9 mouse cellular contexts compared by ENCODE assay signal in genomic region chr12:108216611-108217370, GRCm38 (mm10). TPM values are rescaled to one million over a fixed set of nuclear protein-coding genes. Genes with fewer than 3 reads are reported as not detected.
DNase-seq lines count a peak whose midpoint lies in the region; ATAC-seq and TF ChIP-seq lines count a peak whose summit lies in the region.
"Had no signal": no experiment of that assay in that cellular context is flagged by ENCODE, and none has a peak within 500 bp of the region (broad histone marks: within the 10 kb centered on the region; RNA-seq: fewer than 3 reads in every experiment).

No protein-coding gene starts in this region.

- TF ChIP-seq CTCF in heart, adult 2 months (IDR thresholded peaks at IDR 0.05): no peak

- peaks cover 93% of the 10 kb centered on the region for H3K4me1 ChIP-seq in heart, embryonic 10.5 days
- H3K4me1 ChIP-seq in heart, adult 2 months (ENCODE audit: control insufficient read depth, insufficient read depth, low read length): peaks cover 3% of the 10 kb centered on the region; the same call in 1 of the 2 replicates
- H3K4me1 ChIP-seq in forebrain, embryonic 13.5 days: peaks cover 90% of the 10 kb centered on the region
- peaks cover 46% of the 10 kb centered on the region for H3K4me1 ChIP-seq in intestine, embryonic 16.5 days (ENCODE audit: control insufficient read depth, insufficient read depth, low read length)
- H3K4me1 ChIP-seq in neural tube, embryonic 14.5 days (ENCODE audit: control insufficient read depth, insufficient read depth, low read length): peaks cover 82% of the 10 kb centered on the region
- H3K4me1 ChIP-seq in liver, embryonic 11.5 days (replicated peaks; ENCODE audit: control insufficient read depth, insufficient read depth, low read length): peaks cover 30% of the 10 kb centered on the region

- no peaks in the 10 kb centered on the region for H3K27me3 ChIP-seq in heart, embryonic 10.5 days (ENCODE audit: insufficient read depth, poor library complexity, severe bottlenecking)
- H3K27me3 ChIP-seq in heart, adult 2 months (ENCODE audit: control insufficient read depth, insufficient read depth, low read length): no peaks in the 10 kb centered on the region
- H3K27me3 ChIP-seq in forebrain, embryonic 13.5 days: peaks cover 13% of the 10 kb centered on the region; the same call in 1 of the 2 replicates
- no peaks in the 10 kb centered on the region for H3K27me3 ChIP-seq in intestine, embryonic 16.5 days (replicated peaks; ENCODE audit: control insufficient read depth, insufficient read depth, low read length)
- no peaks in the 10 kb centered on the region for H3K27me3 ChIP-seq in neural tube, embryonic 14.5 days (ENCODE audit: control insufficient read depth, insufficient read depth, low read length)
- no peaks in the 10 kb centered on the region for H3K27me3 ChIP-seq in liver, embryonic 11.5 days (replicated peaks; ENCODE audit: control insufficient read depth, insufficient read depth, low read length)

- WGBS in heart, embryonic 10.5 days: 81% methylated on average over 11 of the region's 11 CpGs
- WGBS in heart, adult 2 months: 86% methylated on average over 11 of the region's 11 CpGs
- WGBS in forebrain, embryonic 13.5 days: 55% methylated on average over 11 of the region's 11 CpGs
- WGBS in intestine, embryonic 16.5 days: 83% methylated on average over 11 of the region's 11 CpGs
- 41% methylated on average over 11 of the region's 11 CpGs for WGBS in neural tube, embryonic 14.5 days
- 79% methylated on average over 11 of the region's 11 CpGs for WGBS in liver, embryonic 11.5 days

- no peak for TF ChIP-seq EP300 in heart, adult 2 months (IDR thresholded peaks at IDR 0.05; ENCODE audit: insufficient read depth, low read depth, low read length)

- 0 out of 2 replicates have a peak, but pooled peaks cover 3% of the 10 kb centered on the region for H3K36me3 ChIP-seq in heart, embryonic 10.5 days
- no peaks in the 10 kb centered on the region for H3K36me3 ChIP-seq in heart, adult 2 months (ENCODE audit: control insufficient read depth, insufficient read depth, low read length)
- H3K36me3 ChIP-seq in forebrain, embryonic 13.5 days (ENCODE audit: poor library complexity, severe bottlenecking): no peaks in the 10 kb centered on the region
- H3K36me3 ChIP-seq in intestine, embryonic 16.5 days (ENCODE audit: control insufficient read depth, insufficient read depth, low read length): no peaks in the 10 kb centered on the region
- H3K36me3 ChIP-seq in neural tube, embryonic 14.5 days (ENCODE audit: control insufficient read depth, insufficient read depth, low read length): no peaks in the 10 kb centered on the region
- no peaks in the 10 kb centered on the region for H3K36me3 ChIP-seq in liver, embryonic 11.5 days (ENCODE audit: control insufficient read depth, insufficient read depth, low read length)

- intact Hi-C loops in heart, adult 2 months (cut with DNase I): loop anchor here (1.0 kb wide), 1 partner anchor 77 kb away; no protein-coding TSS in a partner anchor

- H3K79me2 ChIP-seq in heart, adult 2 months (replicated peaks; ENCODE audit: control insufficient read depth, insufficient read depth, low read length): peaks cover 1% of the 10 kb centered on the region; the same call in 1 of the 2 replicates

- DNase-seq in heart, embryonic 10.5 days (ENCODE audit: low spot score): no peak
- no peak for DNase-seq in heart, adult 2 months
- DNase-seq in heart, adult 9 months (ENCODE audit: low spot score in 2 of 2): no peak
- no peak for DNase-seq in right cerebral cortex, postnatal 10 days (ENCODE audit: low spot score in 2 of 2)
- DNase-seq in liver, embryonic 11.5 days (ENCODE audit: low spot score): no peak

- TF ChIP-seq POLR2A in heart, adult 2 months (IDR thresholded peaks at IDR 0.05; ENCODE audit: insufficient read depth, low read depth, low read length): no peak

- peak overlapping the region; percentile 44; the same call in 1 of the 2 replicates for H3K27ac ChIP-seq in heart, embryonic 10.5 days
- no peak overlapping the region for H3K27ac ChIP-seq in heart, adult 2 months
- H3K27ac ChIP-seq in forebrain, embryonic 13.5 days: peak overlapping the region; percentile 66
- no peak overlapping the region for H3K27ac ChIP-seq in intestine, embryonic 16.5 days (ENCODE audit: low read length)
- peak overlapping the region; percentile 66 for H3K27ac ChIP-seq in neural tube, embryonic 14.5 days (ENCODE audit: low read depth, low read length)
- no peak overlapping the region for H3K27ac ChIP-seq in liver, embryonic 11.5 days (ENCODE audit: low read depth, low read length)

- H3K4me2 ChIP-seq in forebrain, embryonic 13.5 days: no peak overlapping the region; the same call in 1 of the 2 replicates
- no peak overlapping the region for H3K4me2 ChIP-seq in intestine, embryonic 16.5 days (ENCODE audit: low read depth, low read length)
- no peak overlapping the region for H3K4me2 ChIP-seq in neural tube, embryonic 14.5 days (ENCODE audit: low read depth, low read length)
- no peak overlapping the region for H3K4me2 ChIP-seq in liver, embryonic 11.5 days

- H3K9ac ChIP-seq in heart, adult 2 months (ENCODE audit: low read depth, low read length): no peak overlapping the region
- peak overlapping the region; percentile 37 for H3K9ac ChIP-seq in forebrain, embryonic 13.5 days
- 0 out of 2 replicates have a peak overlapping the region, but pooled peaks have one; percentile 10 for H3K9ac ChIP-seq in intestine, embryonic 16.5 days (ENCODE audit: low read depth, low read length)
- no peak overlapping the region; the same call in 1 of the 2 replicates for H3K9ac ChIP-seq in neural tube, embryonic 14.5 days (replicated peaks; ENCODE audit: low read depth, low read length)
- H3K9ac ChIP-seq in liver, embryonic 11.5 days (ENCODE audit: low read depth, low read length): no peak overlapping the region

- ATAC-seq in forebrain, embryonic 13.5 days: no peak
- no peak for ATAC-seq in intestine, embryonic 16.5 days
- no peak for ATAC-seq in neural tube, embryonic 14.5 days (ENCODE audit: low read depth)
- no peak for ATAC-seq in liver, embryonic 11.5 days (replicated peaks; ENCODE audit: low FRiP score)

- H3K9me3 ChIP-seq in heart, embryonic 10.5 days: no peaks in the 10 kb centered on the region
- no peaks in the 10 kb centered on the region for H3K9me3 ChIP-seq in forebrain, embryonic 13.5 days (replicated peaks)
- H3K9me3 ChIP-seq in intestine, embryonic 16.5 days (ENCODE audit: control insufficient read depth, low read length): no peaks in the 10 kb centered on the region
- no peaks in the 10 kb centered on the region for H3K9me3 ChIP-seq in neural tube, embryonic 14.5 days (ENCODE audit: control insufficient read depth, low read length)
- no peaks in the 10 kb centered on the region for H3K9me3 ChIP-seq in liver, embryonic 11.5 days (ENCODE audit: control insufficient read depth, low read length)

- H3K4me3 ChIP-seq in heart, embryonic 10.5 days: no peak overlapping the region
- no peak overlapping the region for H3K4me3 ChIP-seq in heart, adult 2 months
- no peak overlapping the region for H3K4me3 ChIP-seq in forebrain, embryonic 13.5 days
- H3K4me3 ChIP-seq in intestine, embryonic 16.5 days (ENCODE audit: low read length): no peak overlapping the region
- H3K4me3 ChIP-seq in neural tube, embryonic 14.5 days (ENCODE audit: low read depth, low read length): no peak overlapping the region
- no peak overlapping the region for H3K4me3 ChIP-seq in liver, embryonic 11.5 days (ENCODE audit: low read depth, low read length)

RNA-seq across cellular contexts. Expression of gene Ccnk, which starts 37.4 kb away (rescaled TPM):
- 2.0 and 3.6 TPM in 2 replicates for polyA plus RNA-seq in heart, embryonic 10.5 days (2016; fragmentation: Nextera tagmentation; extraction: Ambion mirVana)
- 10 to 100 TPM; 28.9 to 31.9 TPM for total RNA-seq in heart, adult 2 months (2021)
- polyA plus RNA-seq in heart, adult 2 months (2012; rRNA removed): 14.8 and 20.6 TPM in 2 replicates
- 4.5 and 5.3 TPM in 2 replicates for polyA plus RNA-seq in forebrain, embryonic 13.5 days (2015; fragmentation: Nextera tagmentation; extraction: Ambion mirVana)
- 1.9 and 2.2 TPM in 2 replicates for polyA plus RNA-seq in intestine, embryonic 16.5 days (2015; fragmentation: Nextera tagmentation; extraction: Ambion mirVana)
- 3.7 and 6.0 TPM in 2 replicates for polyA plus RNA-seq in neural tube, embryonic 14.5 days (2014; fragmentation: Nextera tagmentation; extraction: Ambion mirVana)
- polyA plus RNA-seq in liver, embryonic 11.5 days (2014; fragmentation: Nextera tagmentation; extraction: Ambion mirVana): 4.3 and 5.2 TPM in 2 replicates

RNA-seq across cellular contexts. Expression of gene Setd3, which starts 37.7 kb away (rescaled TPM):
- polyA plus RNA-seq in heart, embryonic 10.5 days (2016; fragmentation: Nextera tagmentation; extraction: Ambion mirVana): 72.6 TPM in 2 replicates
- total RNA-seq in heart, adult 2 months (2021): 10 to 100 TPM; 84.6 to 99.8 TPM
- polyA plus RNA-seq in heart, adult 2 months (2012; rRNA removed): 25.0 and 46.8 TPM in 2 replicates
- polyA plus RNA-seq in forebrain, embryonic 13.5 days (2015; fragmentation: Nextera tagmentation; extraction: Ambion mirVana): 90.0 and 91.6 TPM in 2 replicates
- 89.8 and 90.8 TPM in 2 replicates for polyA plus RNA-seq in intestine, embryonic 16.5 days (2015; fragmentation: Nextera tagmentation; extraction: Ambion mirVana)
- polyA plus RNA-seq in neural tube, embryonic 14.5 days (2014; fragmentation: Nextera tagmentation; extraction: Ambion mirVana): 90.6 and 91.9 TPM in 2 replicates
- 73.3 and 77.0 TPM in 2 replicates for polyA plus RNA-seq in liver, embryonic 11.5 days (2014; fragmentation: Nextera tagmentation; extraction: Ambion mirVana)

RNA-seq across cellular contexts. Expression of gene Ccdc85c, which starts 58.4 kb away (rescaled TPM):
- 5.7 and 6.7 TPM in 2 replicates for polyA plus RNA-seq in heart, embryonic 10.5 days (2016; fragmentation: Nextera tagmentation; extraction: Ambion mirVana)
- 10 to 100 TPM; 39.2 to 43.9 TPM for total RNA-seq in heart, adult 2 months (2021)
- polyA plus RNA-seq in heart, adult 2 months (2012; rRNA removed): 27.1 and 29.3 TPM in 2 replicates
- 16.2 and 17.4 TPM in 2 replicates for polyA plus RNA-seq in forebrain, embryonic 13.5 days (2015; fragmentation: Nextera tagmentation; extraction: Ambion mirVana)
- 4.8 and 7.1 TPM in 2 replicates for polyA plus RNA-seq in intestine, embryonic 16.5 days (2015; fragmentation: Nextera tagmentation; extraction: Ambion mirVana)
- 15.3 and 17.3 TPM in 2 replicates for polyA plus RNA-seq in neural tube, embryonic 14.5 days (2014; fragmentation: Nextera tagmentation; extraction: Ambion mirVana)
- polyA plus RNA-seq in liver, embryonic 11.5 days (2014; fragmentation: Nextera tagmentation; extraction: Ambion mirVana): 5.9 and 7.4 TPM in 2 replicates
- total RNA-seq: monocyte, adult 5-6 weeks had no signal

Comparison
In these comparisons a context has a peak if more than half of its experiments do, and no peak if none do; other contexts are left out.
1. H3K27ac ChIP-seq: peak in heart, embryonic 10.5 days (single experiment), forebrain, embryonic 13.5 days (single experiment) and neural tube, embryonic 14.5 days (single experiment); none in heart, adult 2 months (single experiment), intestine, embryonic 16.5 days (single experiment) and liver, embryonic 11.5 days (single experiment).
2. H3K9ac ChIP-seq: peak in forebrain, embryonic 13.5 days (single experiment) and intestine, embryonic 16.5 days (single experiment); none in heart, adult 2 months (single experiment), neural tube, embryonic 14.5 days (single experiment) and liver, embryonic 11.5 days (single experiment).